Mouse (Mus musculus) right cerebral cortex, postnatal 25 days (tissue): ENCODE measurements at regions not wholly inside any gene's neighbourhood (a gene's known extent, or its start where the extent isn't known, plus 50 kb on each side); places are given as distances from the start of the nearest gene placed in this dataset.
"Not testable (repeated sequence)": the region's sequence is repeated elsewhere in the genome, so short reads cannot be mapped to it uniquely, and the experiment has no call there.

Experiments used
- DNase-seq: peaks from one replicate; pipeline ENCODE4 v3.0.0; 2022

GRCm38 (mm10) chr9:116425400-116425799 lies 250.2 kb upstream of the Tgfbr2 start:
- not testable (repeated sequence) for DNase-seq

DNA sequence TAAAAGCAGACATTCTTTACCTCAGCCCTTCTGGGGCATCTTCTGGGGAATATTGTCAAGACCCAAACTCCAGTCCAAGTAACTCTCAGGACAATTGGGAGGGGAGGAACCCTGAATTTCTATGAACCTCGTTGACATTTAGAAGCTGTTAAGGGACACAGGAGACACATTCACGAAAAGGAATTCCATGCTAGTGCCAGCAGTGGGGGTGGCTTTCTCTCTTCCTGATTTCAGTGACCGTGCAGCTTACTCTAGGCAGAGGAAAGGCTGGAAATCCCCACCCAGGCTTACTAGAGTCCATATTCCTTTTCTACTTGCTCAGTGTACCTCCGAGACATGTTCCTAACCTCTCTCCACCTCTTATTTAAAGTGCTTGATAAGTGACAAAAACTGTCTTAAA lies 239.9 kb upstream of the Tgfbr2 start:
- no peak for DNase-seq

GRCm38 (mm10) chr9:116411067-116411466 lies 235.9 kb upstream of the Tgfbr2 start:
- DNase-seq = no peak

DNA sequence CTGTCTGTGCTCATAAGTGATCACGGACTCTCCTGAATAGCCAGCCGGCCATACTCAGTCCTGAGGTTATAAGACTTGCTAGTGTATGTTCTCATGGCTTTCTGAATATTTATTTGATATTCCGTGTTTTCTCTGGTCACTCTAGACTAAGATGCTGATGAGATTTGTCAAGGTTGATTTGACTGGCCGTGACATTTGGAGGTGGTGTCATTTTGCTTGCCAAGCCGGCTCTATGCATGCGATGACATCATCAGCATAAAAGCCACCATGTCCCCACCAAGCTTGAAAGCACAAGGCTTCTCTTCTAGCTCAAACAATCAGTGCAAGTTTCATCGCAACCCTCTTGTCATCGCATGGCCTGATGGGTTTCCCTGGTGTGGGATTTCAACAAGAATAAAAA lies 235.3 kb upstream of the Tgfbr2 start:
- no peak for DNase-seq

DNA sequence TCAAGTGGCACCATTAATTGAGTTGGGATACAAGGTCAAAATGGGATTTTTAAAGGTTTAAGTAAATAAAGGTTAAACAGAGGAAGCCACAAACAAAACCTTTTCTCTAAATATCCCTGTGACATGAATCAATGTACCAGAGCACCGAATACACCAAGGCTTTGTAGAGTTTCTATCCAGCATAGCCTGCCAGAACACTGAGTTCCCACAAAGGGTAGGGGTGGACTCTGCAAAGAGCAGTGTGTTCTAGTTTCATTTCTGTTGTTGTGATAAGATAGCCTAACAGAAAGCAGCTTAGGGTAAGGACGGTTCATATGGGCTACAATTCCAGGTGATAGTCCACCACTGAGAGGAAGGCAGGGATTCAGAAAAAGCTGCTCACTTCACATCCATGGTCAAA lies 233.0 kb upstream of the Tgfbr2 start:
- no peak for DNase-seq

DNA sequence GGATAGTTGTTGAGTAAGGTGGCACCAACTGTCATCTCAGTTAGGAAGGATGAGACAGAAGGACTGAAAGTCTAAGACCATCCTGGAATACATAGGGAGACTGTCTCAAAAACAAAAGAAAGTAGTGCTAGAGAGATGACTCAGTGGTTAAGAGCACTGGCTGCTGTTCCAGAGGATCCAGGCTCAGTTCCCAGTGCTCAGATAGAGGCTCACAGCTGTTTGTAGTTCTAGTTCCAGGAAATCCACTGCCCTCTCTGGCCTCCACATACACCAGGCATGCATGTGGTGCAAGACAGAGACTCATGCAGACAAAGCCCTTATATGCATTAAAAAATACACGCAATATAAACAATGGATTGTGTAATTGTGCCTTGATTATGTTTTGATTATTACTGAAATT lies 229.9 kb upstream of the Tgfbr2 start:
- DNase-seq = no peak

DNA sequence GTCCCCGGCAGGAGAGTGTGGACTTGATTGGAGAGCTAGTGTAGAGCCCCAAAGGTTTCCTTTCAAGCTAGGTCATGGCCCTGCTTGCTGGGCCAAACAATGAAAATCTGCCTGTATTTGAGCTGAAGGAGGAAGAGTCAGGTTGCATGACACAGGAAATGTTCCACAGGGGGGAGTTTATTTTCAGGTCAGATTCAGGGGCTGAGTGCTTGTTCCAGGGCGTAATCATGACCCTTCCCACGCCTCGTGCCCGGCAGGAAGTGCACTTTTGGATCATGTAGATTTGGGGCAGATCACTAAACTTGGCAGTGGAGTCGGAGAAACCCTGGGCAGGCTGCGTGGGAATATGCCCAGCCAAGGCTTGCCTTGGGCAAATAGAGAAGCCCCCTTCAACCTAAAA lies 226.7 kb upstream of the Tgfbr2 start:
- DNase-seq = no peak

GRCm38 (mm10) chr9:116400270-116400669 lies 225.1 kb upstream of the Tgfbr2 start:
- no peak for DNase-seq

- DNase-seq = no peak
These were observed 224.1 kb upstream of the Tgfbr2 start for GRCm38 (mm10) chr9:116399296-116399695.

- no peak for DNase-seq
These were observed 217.1 kb upstream of the Tgfbr2 start for GRCm38 (mm10) chr9:116392258-116392657.

DNA sequence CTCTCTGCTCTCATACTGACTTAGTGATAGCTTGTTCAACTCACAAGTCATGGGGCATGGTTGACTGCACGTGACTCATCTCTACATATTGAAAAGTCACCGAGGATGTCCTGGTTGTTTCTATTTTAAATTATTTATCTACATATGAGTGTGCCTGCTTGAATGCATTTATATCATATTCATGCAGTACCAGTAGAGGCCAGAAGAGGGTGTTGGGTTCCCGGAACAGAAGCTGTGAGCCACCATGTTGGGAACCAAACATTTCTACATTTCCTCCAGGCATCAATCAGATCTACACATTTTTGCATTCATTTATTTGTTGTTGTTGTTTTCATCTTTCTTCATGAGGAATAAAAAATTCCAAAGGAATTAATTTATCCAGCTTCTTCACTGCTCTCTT lies 214.6 kb upstream of the Tgfbr2 start:
- no peak for DNase-seq

GRCm38 (mm10) chr9:116388863-116389262 lies 213.7 kb upstream of the Tgfbr2 start:
- no peak for DNase-seq

DNA sequence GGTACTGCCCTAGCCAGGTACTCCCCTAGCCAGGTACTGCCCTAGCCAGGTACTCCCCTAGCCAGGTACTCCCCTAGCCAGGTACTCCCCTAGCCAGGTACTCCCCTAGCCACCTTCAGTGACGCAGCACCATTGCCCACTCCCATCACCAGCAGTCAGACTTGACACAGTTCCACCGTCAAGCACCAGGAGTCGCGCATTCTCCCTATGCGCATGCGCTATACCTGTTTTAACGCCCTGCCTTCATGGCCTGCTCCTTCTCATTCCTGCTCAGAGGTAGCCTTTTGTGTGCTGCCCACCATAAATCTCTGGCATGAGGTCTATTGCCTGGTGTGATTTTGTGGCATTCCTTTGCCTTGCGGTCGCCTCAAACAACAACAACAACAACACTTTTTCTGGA lies 212.9 kb upstream of the Tgfbr2 start:
- no peak for DNase-seq

DNA sequence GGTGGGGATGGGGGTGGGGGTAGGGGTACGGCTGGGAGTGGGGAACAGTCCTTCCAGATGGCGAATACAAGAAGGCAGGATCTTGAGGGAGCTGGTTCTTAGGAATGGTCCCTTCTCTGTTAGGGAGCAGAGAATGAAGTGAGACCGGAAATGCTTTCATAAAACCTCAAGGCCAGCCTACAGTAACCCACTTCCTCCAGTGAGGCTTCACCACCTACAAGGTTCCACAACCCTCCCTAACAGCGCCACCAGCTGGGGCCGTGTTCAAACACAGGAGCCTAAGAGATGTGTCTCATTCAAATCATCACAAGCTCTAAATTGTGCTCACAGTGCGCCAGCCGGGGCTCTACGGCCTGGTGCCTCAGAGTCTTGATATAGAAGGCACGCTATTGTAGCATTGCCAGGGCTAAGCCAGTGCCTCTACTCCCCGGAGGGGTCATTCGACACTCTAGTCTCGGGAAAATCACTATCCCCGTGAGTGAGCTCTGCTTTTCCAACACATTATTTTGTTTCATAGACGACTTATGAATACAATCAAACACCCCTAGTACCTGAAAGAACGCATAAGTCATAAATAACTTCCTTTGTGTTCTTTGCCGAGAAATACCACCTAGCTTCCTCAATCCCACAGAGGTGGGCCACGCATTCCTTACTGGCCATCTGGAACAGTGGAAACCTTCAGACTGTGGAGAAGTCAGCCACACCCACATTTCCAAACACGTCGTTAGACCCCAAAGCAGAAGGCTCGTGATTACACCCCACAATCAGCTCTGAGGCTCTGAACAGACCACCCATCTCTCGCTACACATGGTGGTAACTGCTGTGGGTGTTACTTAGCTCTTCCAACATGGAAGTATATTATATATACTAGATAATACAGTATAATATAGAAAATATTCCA lies 209.3 kb upstream of the Tgfbr2 start:
- DNase-seq = peak; percentile 56

DNA sequence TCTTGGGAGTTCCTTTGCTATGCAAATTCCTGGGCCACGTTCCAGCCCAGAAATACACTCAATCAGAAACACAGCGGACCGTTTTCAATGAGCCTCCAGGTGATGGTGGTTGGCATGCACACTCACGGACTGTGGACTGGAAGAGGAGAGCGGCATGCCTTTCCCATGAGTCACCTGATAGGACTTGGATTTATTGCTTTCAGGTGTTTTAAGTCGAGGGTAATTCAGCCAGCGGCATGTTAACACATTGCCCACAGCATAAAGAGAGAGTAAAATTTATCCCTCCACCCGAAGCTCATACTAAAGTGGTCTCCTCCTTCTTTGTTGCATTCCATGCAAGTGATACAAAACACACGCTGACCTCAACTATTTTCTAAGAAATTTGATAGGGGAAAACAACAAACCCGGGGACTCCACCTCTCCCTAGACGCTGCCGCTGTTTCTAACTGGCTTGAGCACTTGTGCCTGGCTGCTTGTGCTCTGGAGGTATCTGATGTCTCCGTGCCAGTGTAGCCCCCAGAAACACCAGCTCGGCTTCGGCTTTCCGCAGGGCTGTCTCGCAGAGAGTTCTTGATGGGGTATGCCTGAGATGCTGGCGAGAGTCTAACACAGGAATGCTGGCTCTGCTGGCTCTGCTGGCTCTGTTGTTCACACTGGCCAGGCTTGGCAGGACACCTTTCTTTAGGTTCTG lies 208.4 kb upstream of the Tgfbr2 start:
- no peak for DNase-seq

DNA sequence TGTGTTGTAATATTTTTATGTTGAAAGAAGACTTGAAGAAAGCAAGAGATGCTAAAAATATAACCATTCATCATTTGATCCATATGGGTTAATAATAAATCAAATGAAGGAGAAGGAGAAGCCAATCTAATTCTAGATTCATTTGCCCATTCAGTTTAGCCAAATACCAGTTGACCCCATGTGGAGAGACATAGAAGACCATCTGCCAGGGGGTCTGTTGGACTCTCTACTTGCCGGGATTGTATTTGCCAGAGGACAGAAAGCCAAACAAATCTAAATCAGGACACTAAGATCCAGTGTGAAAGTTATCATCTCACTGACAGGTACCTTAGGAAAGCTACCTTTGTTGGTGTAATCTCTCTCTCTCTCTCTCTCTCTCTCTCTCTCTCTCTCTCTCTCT lies 202.5 kb upstream of the Tgfbr2 start:
- no peak for DNase-seq

DNA sequence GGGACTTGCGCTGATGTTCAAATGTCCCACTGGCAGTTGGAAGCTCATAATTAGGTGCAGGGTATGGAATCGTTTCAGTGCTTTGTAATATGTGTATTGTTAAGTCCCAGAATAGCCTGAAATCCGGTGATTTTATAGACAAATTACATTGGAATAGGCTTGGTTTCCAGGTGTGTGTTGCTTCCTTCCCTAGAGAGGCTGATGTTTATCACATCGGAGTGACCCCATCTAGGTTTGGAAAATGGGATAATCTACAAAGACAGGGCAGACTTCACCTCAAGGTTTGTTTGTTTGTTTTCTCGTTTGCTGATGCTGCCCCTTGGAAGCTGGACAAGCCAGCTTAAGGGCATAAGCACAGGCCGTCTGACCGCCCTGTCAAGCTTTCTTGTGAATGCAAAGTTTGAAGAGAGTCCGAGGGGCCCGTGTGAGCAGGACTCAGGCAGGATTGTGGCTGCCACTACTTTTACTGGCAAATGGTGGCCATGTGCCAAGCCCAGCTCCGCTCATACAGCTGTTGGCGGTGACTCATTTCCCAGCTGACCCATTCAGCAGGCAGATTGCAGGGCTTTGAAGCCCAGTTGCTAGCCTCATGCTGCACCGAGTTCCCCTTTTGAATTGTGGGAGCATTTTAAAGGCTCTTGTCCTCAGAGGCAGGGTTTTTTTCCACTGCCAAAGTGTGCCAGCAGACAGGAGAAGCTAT lies 200.6 kb upstream of the Tgfbr2 start:
- DNase-seq = peak; percentile 49

DNA sequence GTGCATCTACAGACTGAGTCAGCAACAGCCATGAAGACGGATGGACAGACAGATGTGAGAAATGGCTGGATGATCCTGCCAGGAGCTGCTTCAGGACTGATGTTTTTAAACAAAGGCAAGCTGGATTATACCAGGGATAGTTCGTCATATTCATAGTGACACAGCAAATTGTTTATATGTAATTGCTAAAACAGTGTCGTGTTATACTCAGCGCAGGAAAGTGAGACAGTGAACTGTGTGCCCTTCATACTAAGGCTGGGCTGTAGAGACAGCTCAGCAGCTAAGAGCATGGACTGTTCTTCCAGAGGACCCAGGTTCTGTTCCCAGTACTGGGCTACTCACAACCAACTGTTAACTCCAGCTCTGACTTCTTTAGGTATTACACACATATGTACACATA lies 199.2 kb upstream of the Tgfbr2 start:
- no peak for DNase-seq

DNA sequence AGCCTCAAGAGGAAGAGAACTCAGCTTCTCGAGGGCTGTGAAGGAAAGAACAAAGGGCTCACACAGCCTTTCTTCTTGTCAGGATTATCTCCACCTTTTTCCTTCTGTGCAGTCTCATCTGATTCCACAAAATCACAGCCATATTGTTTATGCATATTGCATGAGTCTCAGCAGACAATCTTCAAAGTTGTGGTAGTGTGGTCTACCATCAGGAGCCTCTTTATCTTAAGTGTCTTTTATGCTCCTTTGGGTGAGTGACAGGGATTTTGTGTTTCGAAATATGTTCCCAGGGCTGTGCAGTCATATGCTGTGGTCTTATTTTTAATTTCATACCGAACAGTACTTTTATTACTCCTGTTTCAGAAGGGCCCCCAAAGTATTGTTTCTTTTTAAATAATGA lies 198.2 kb upstream of the Tgfbr2 start:
- no peak for DNase-seq

GRCm38 (mm10) chr9:116369059-116369718 lies 194.0 kb upstream of the Tgfbr2 start:
- no peak for DNase-seq

GRCm38 (mm10) chr9:116366713-116367112 lies 191.6 kb upstream of the Tgfbr2 start:
- DNase-seq = no peak

DNA sequence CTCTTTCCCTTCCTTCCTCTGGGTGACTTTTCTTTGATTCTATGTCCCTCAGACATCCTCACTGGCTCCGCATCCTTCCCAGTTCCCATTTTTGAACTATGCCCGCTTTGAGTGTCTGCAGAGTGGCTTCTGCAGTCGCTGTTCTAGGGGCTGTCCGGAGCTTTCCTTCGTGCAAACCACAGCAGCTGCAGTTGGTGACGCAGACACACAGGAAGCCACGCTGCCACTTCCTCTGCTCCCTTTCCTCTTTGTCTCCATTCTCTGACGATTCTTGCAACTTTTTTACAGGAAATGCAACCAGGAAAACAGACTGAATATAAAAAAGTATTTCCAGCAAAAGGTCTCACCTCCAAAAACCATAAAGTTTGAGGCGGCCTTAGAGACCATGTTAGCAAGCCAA lies 191.0 kb upstream of the Tgfbr2 start:
- DNase-seq = no peak

- DNase-seq = no peak
These were observed 190.5 kb upstream of the Tgfbr2 start for GRCm38 (mm10) chr9:116365701-116366100.
